Mouse (Mus musculus): Measurements from ENCODE around the gene Thoc2. TPM values are rescaled to one million over a fixed set of nuclear protein-coding genes. Genes with fewer than 3 reads are reported as not detected.

Gene Thoc2
- polyA plus RNA-seq, 1 experiment from 2014 or later = 94.6 TPM

GRCm38 (mm10) chrX:41876581-41876980 lies 43.9 kb downstream of the Thoc2 start:
- Histone ChIP-seq H3K4me3 (replicated peaks) (no peak overlapping the region), H3K4me2 (replicated peaks) (no peak overlapping the region), H3K4me1 (replicated peaks) (no peaks in the 10 kb centered on the region), H3K27ac (no peak overlapping the region), H3K9me3 (no peaks in the 10 kb centered on the region), H3K9ac (replicated peaks) (no peak overlapping the region), H3K36me3 (no peaks in the 10 kb centered on the region), H3K27me3 (no peaks in the 10 kb centered on the region)
- no peak for ATAC-seq
- 90% methylated on average over 2 of the region's 2 CpGs for WGBS

GRCm38 (mm10) chrX:41837823-41838222 lies 82.7 kb downstream of the Thoc2 start:
- Histone ChIP-seq H3K4me1 (replicated peaks) (no peaks in the 10 kb centered on the region), H3K27ac (no peak overlapping the region), H3K9ac (replicated peaks) (no peak overlapping the region), H3K36me3 (no peaks in the 10 kb centered on the region), H3K4me2 (replicated peaks) (no peak overlapping the region), H3K4me3 (replicated peaks) (no peak overlapping the region), H3K27me3 (no peaks in the 10 kb centered on the region), H3K9me3 (no peaks in the 10 kb centered on the region)
- ATAC-seq = no peak

- H3K9me3 ChIP-seq = no peaks in the 10 kb centered on the region
- H3K27me3 ChIP-seq = no peaks in the 10 kb centered on the region
- H3K36me3 ChIP-seq = no peaks in the 10 kb centered on the region
- no peak for ATAC-seq
- no peak overlapping the region for H3K4me3 ChIP-seq (replicated peaks)
- H3K9ac ChIP-seq (replicated peaks) = no peak overlapping the region
- H3K27ac ChIP-seq = no peak overlapping the region
- no peaks in the 10 kb centered on the region for H3K4me1 ChIP-seq (replicated peaks)
- H3K4me2 ChIP-seq (replicated peaks) = no peak overlapping the region
Measured at GRCm38 (mm10) chrX:41805592-41805991, 114.9 kb downstream of the Thoc2 start.

- H3K4me1 ChIP-seq (replicated peaks) = no peaks in the 10 kb centered on the region
- H3K27me3 ChIP-seq = no peaks in the 10 kb centered on the region
- no peaks in the 10 kb centered on the region for H3K36me3 ChIP-seq
- WGBS = 92% methylated on average over 6 of the region's 6 CpGs
- H3K9ac ChIP-seq (replicated peaks) = no peak overlapping the region
- no peak overlapping the region for H3K4me2 ChIP-seq (replicated peaks)
- no peak overlapping the region for H3K4me3 ChIP-seq (replicated peaks)
- H3K27ac ChIP-seq = no peak overlapping the region
- no peak for ATAC-seq
- no peaks in the 10 kb centered on the region for H3K9me3 ChIP-seq
Measured at GRCm38 (mm10) chrX:41793303-41793702, 127.2 kb downstream of the Thoc2 start.

Small RNA genes within 50 kb of the gene (microRNA-seq; reads per million reads assigned to microRNA genes)
- gene Gm44490 = not detected

Other genes with a start within 250 kb of the Thoc2 start
- gene Xiap, start 139.0 kb upstream of the Thoc2 start, polyA plus RNA-seq (2015; fragmentation: Nextera tagmentation; extraction: Ambion mirVana) = 10.4 and 11.9 TPM in 2 replicates
- gene Stag2, start 228.6 kb upstream of the Thoc2 start, polyA plus RNA-seq (2015; fragmentation: Nextera tagmentation; extraction: Ambion mirVana) = 25.2 and 25.6 TPM in 2 replicates